Mouse (Mus musculus): Measurements from ENCODE around the gene Cdc7.

The Cdc7 gene

GRCm38 (mm10) chr5:106994716-106995115 is 30.6 kb downstream of the Cdc7 start:
- no peak for DNase-seq

- peak; percentile 34 for DNase-seq
These were observed 31.9 kb downstream of the Cdc7 start for GRCm38 (mm10) chr5:106995886-106996538.

GRCm38 (mm10) chr5:106996539-106997244 is 32.6 kb downstream of the Cdc7 start:
- no peak for DNase-seq

- DNase-seq, result no peak
These were observed 37.4 kb downstream of the Cdc7 start for GRCm38 (mm10) chr5:107001396-107002090.

GRCm38 (mm10) chr5:107002091-107002416 is 37.9 kb downstream of the Cdc7 start:
- no peak for DNase-seq

GRCm38 (mm10) chr5:107009721-107010120 is 45.6 kb downstream of the Cdc7 start:
- no peak for DNase-seq

- DNase-seq, result no peak
These were observed 46.2 kb downstream of the Cdc7 start for GRCm38 (mm10) chr5:107010300-107010699.

GRCm38 (mm10) chr5:107011316-107012029 is 47.4 kb downstream of the Cdc7 start:
- no peak for DNase-seq

- no peak for DNase-seq
These were observed 48.1 kb downstream of the Cdc7 start for GRCm38 (mm10) chr5:107012030-107012715.

GRCm38 (mm10) chr5:107013393-107013792 is 49.3 kb downstream of the Cdc7 start:
- no peak for DNase-seq

- DNase-seq, result no peak
These were observed 50.0 kb downstream of the Cdc7 start for GRCm38 (mm10) chr5:107014146-107014545.

- no peak for DNase-seq
These were observed 50.9 kb downstream of the Cdc7 start for GRCm38 (mm10) chr5:107015046-107015421.

- DNase-seq, result peak; percentile 45
These were observed 51.4 kb downstream of the Cdc7 start for GRCm38 (mm10) chr5:107015422-107016081.

- DNase-seq, result no peak
These were observed 52.4 kb downstream of the Cdc7 start for GRCm38 (mm10) chr5:107016538-107016937.

- DNase-seq, result peak; percentile 24
These were observed 53.4 kb downstream of the Cdc7 start for GRCm38 (mm10) chr5:107017544-107017943.

GRCm38 (mm10) chr5:107019057-107019456 is 54.9 kb downstream of the Cdc7 start:
- DNase-seq, result no peak

- no peak for DNase-seq
These were observed 55.8 kb downstream of the Cdc7 start for GRCm38 (mm10) chr5:107019904-107020303.

GRCm38 (mm10) chr5:107020366-107020765 is 56.2 kb downstream of the Cdc7 start:
- no peak for DNase-seq

GRCm38 (mm10) chr5:107021291-107022063 is 57.4 kb downstream of the Cdc7 start:
- DNase-seq, result no peak

GRCm38 (mm10) chr5:107022064-107022428 is 57.9 kb downstream of the Cdc7 start:
- no peak for DNase-seq

GRCm38 (mm10) chr5:107023951-107024350 is 59.8 kb downstream of the Cdc7 start:
- no peak for DNase-seq

GRCm38 (mm10) chr5:107025371-107025770 is 61.2 kb downstream of the Cdc7 start:
- no peak for DNase-seq
